Mouse (Mus musculus): ENCODE measurements at regions not wholly inside any gene's neighbourhood (a gene's known extent, or its start where the extent isn't known, plus 50 kb on each side); places are given as distances from the start of the nearest gene placed in this dataset.

- no peaks in the 10 kb centered on the region for H3K36me3 ChIP-seq (ENCODE audit: control insufficient read depth, insufficient read depth, low read length)
- whole genome bisulfite sequencing, result 80% methylated on average over 10 of the region's 10 CpGs
- no peaks in the 10 kb centered on the region for H3K27me3 ChIP-seq (replicated peaks; ENCODE audit: control insufficient read depth, insufficient read depth, low read length)
- no peak overlapping the region for H3K4me2 ChIP-seq (ENCODE audit: low read depth, low read length)
- DNase-seq (ENCODE audit: low spot score) (no peak), ATAC-seq (ENCODE audit: low read depth) (no peak)
- no peaks in the 10 kb centered on the region for H3K9me3 ChIP-seq (ENCODE audit: control insufficient read depth, low read length)
- no peak overlapping the region for H3K4me3 ChIP-seq (ENCODE audit: low read depth, low read length)
- no peak overlapping the region for H3K9ac ChIP-seq (ENCODE audit: low read depth, low read length)
- H3K27ac ChIP-seq (replicated peaks; ENCODE audit: low read depth, low read length), result no peak overlapping the region
- no peaks in the 10 kb centered on the region for H3K4me1 ChIP-seq (ENCODE audit: control insufficient read depth, insufficient read depth, low read length)
Observed at GRCm38 (mm10) chr7:138620896-138621655, 223.5 kb upstream of the Tcerg1l start.

- Histone ChIP-seq H3K4me2 (ENCODE audit: low read depth, low read length) (no peak overlapping the region), H3K4me1 (ENCODE audit: control insufficient read depth, insufficient read depth, low read length) (no peaks in the 10 kb centered on the region), H3K27me3 (replicated peaks; ENCODE audit: control insufficient read depth, insufficient read depth, low read length) (no peaks in the 10 kb centered on the region), H3K9ac (ENCODE audit: low read depth, low read length) (no peak overlapping the region), H3K36me3 (ENCODE audit: control insufficient read depth, insufficient read depth, low read length) (no peaks in the 10 kb centered on the region), H3K9me3 (ENCODE audit: control insufficient read depth, low read length) (no peaks in the 10 kb centered on the region), H3K4me3 (ENCODE audit: low read depth, low read length) (no peak overlapping the region), H3K27ac (replicated peaks; ENCODE audit: low read depth, low read length) (no peak overlapping the region)
- WGBS, result 47% methylated on average over 5 of the region's 5 CpGs
- DNase-seq (ENCODE audit: low spot score) (no peak), ATAC-seq (ENCODE audit: low read depth) (no peak)
Observed at GRCm38 (mm10) chr7:138620080-138620684, 222.7 kb upstream of the Tcerg1l start.

- H3K4me2 ChIP-seq (ENCODE audit: low read depth, low read length), result no peak overlapping the region
- no peak overlapping the region for H3K4me3 ChIP-seq (ENCODE audit: low read depth, low read length)
- H3K9me3 ChIP-seq (ENCODE audit: control insufficient read depth, low read length), result no peaks in the 10 kb centered on the region
- no peak overlapping the region for H3K9ac ChIP-seq (ENCODE audit: low read depth, low read length)
- no peak overlapping the region for H3K27ac ChIP-seq (replicated peaks; ENCODE audit: low read depth, low read length)
- H3K4me1 ChIP-seq (ENCODE audit: control insufficient read depth, insufficient read depth, low read length), result no peaks in the 10 kb centered on the region
- no peaks in the 10 kb centered on the region for H3K36me3 ChIP-seq (ENCODE audit: control insufficient read depth, insufficient read depth, low read length)
- no peaks in the 10 kb centered on the region for H3K27me3 ChIP-seq (replicated peaks; ENCODE audit: control insufficient read depth, insufficient read depth, low read length)
- ATAC-seq (ENCODE audit: low read depth), result no peak
- DNase-seq (ENCODE audit: low spot score), result no peak
- WGBS, result 58% methylated on average over 2 of the region's 2 CpGs
Observed at GRCm38 (mm10) chr7:138616468-138616867, 218.9 kb upstream of the Tcerg1l start.

GRCm38 (mm10) chr7:138609605-138610004 is 212.1 kb upstream of the Tcerg1l start:
- Histone ChIP-seq H3K9me3 (ENCODE audit: control insufficient read depth, low read length) (no peaks in the 10 kb centered on the region), H3K27me3 (replicated peaks; ENCODE audit: control insufficient read depth, insufficient read depth, low read length) (no peaks in the 10 kb centered on the region), H3K9ac (ENCODE audit: low read depth, low read length) (no peak overlapping the region), H3K4me3 (ENCODE audit: low read depth, low read length) (no peak overlapping the region), H3K4me1 (ENCODE audit: control insufficient read depth, insufficient read depth, low read length) (no peaks in the 10 kb centered on the region), H3K36me3 (ENCODE audit: control insufficient read depth, insufficient read depth, low read length) (no peaks in the 10 kb centered on the region), H3K4me2 (ENCODE audit: low read depth, low read length) (no peak overlapping the region), H3K27ac (replicated peaks; ENCODE audit: low read depth, low read length) (no peak overlapping the region)
- DNase-seq (ENCODE audit: low spot score), result no peak
- WGBS, result 86% methylated on average over 3 of the region's 3 CpGs
- no peak for ATAC-seq (ENCODE audit: low read depth)

GRCm38 (mm10) chr7:138609124-138609523 is 211.6 kb upstream of the Tcerg1l start:
- H3K9me3 ChIP-seq (ENCODE audit: control insufficient read depth, low read length), result no peaks in the 10 kb centered on the region
- 85% methylated on average over 4 of the region's 4 CpGs for WGBS
- no peak overlapping the region for H3K9ac ChIP-seq (ENCODE audit: low read depth, low read length)
- H3K36me3 ChIP-seq (ENCODE audit: control insufficient read depth, insufficient read depth, low read length), result no peaks in the 10 kb centered on the region
- no peaks in the 10 kb centered on the region for H3K4me1 ChIP-seq (ENCODE audit: control insufficient read depth, insufficient read depth, low read length)
- H3K4me3 ChIP-seq (ENCODE audit: low read depth, low read length), result no peak overlapping the region
- ATAC-seq (ENCODE audit: low read depth) (no peak), DNase-seq (ENCODE audit: low spot score) (no peak)
- no peak overlapping the region for H3K4me2 ChIP-seq (ENCODE audit: low read depth, low read length)
- H3K27me3 ChIP-seq (replicated peaks; ENCODE audit: control insufficient read depth, insufficient read depth, low read length), result no peaks in the 10 kb centered on the region
- H3K27ac ChIP-seq (replicated peaks; ENCODE audit: low read depth, low read length), result no peak overlapping the region

- WGBS, result 66% methylated on average over 11 of the region's 11 CpGs
- no peaks in the 10 kb centered on the region for H3K36me3 ChIP-seq (ENCODE audit: control insufficient read depth, insufficient read depth, low read length)
- H3K9me3 ChIP-seq (ENCODE audit: control insufficient read depth, low read length), result no peaks in the 10 kb centered on the region
- H3K9ac ChIP-seq (ENCODE audit: low read depth, low read length), result no peak overlapping the region
- ATAC-seq (ENCODE audit: low read depth) (no peak), DNase-seq (ENCODE audit: low spot score) (no peak)
- H3K4me2 ChIP-seq (ENCODE audit: low read depth, low read length), result no peak overlapping the region
- H3K4me3 ChIP-seq (ENCODE audit: low read depth, low read length), result no peak overlapping the region
- no peak overlapping the region for H3K27ac ChIP-seq (replicated peaks; ENCODE audit: low read depth, low read length)
- no peaks in the 10 kb centered on the region for H3K27me3 ChIP-seq (replicated peaks; ENCODE audit: control insufficient read depth, insufficient read depth, low read length)
- H3K4me1 ChIP-seq (ENCODE audit: control insufficient read depth, insufficient read depth, low read length), result no peaks in the 10 kb centered on the region
Observed at GRCm38 (mm10) chr7:138606363-138606964, 208.9 kb upstream of the Tcerg1l start.

- H3K4me2 ChIP-seq (ENCODE audit: low read depth, low read length), result no peak overlapping the region
- DNase-seq (ENCODE audit: low spot score) (no peak), ATAC-seq (ENCODE audit: low read depth) (no peak)
- no peaks in the 10 kb centered on the region for H3K4me1 ChIP-seq (ENCODE audit: control insufficient read depth, insufficient read depth, low read length)
- H3K27me3 ChIP-seq (replicated peaks; ENCODE audit: control insufficient read depth, insufficient read depth, low read length), result no peaks in the 10 kb centered on the region
- H3K9me3 ChIP-seq (ENCODE audit: control insufficient read depth, low read length), result no peaks in the 10 kb centered on the region
- H3K4me3 ChIP-seq (ENCODE audit: low read depth, low read length), result no peak overlapping the region
- no peak overlapping the region for H3K9ac ChIP-seq (ENCODE audit: low read depth, low read length)
- no peak overlapping the region for H3K27ac ChIP-seq (replicated peaks; ENCODE audit: low read depth, low read length)
- H3K36me3 ChIP-seq (ENCODE audit: control insufficient read depth, insufficient read depth, low read length), result no peaks in the 10 kb centered on the region
Observed at GRCm38 (mm10) chr7:138605923-138606322, 208.4 kb upstream of the Tcerg1l start.

GRCm38 (mm10) chr7:138601749-138602148 is 204.2 kb upstream of the Tcerg1l start:
- Histone ChIP-seq H3K4me1 (ENCODE audit: control insufficient read depth, insufficient read depth, low read length) (no peaks in the 10 kb centered on the region), H3K9ac (ENCODE audit: low read depth, low read length) (no peak overlapping the region), H3K4me3 (ENCODE audit: low read depth, low read length) (no peak overlapping the region), H3K36me3 (ENCODE audit: control insufficient read depth, insufficient read depth, low read length) (no peaks in the 10 kb centered on the region), H3K9me3 (ENCODE audit: control insufficient read depth, low read length) (no peaks in the 10 kb centered on the region), H3K27ac (replicated peaks; ENCODE audit: low read depth, low read length) (no peak overlapping the region), H3K4me2 (ENCODE audit: low read depth, low read length) (no peak overlapping the region), H3K27me3 (replicated peaks; ENCODE audit: control insufficient read depth, insufficient read depth, low read length) (no peaks in the 10 kb centered on the region)
- DNase-seq (ENCODE audit: low spot score) (no peak), ATAC-seq (ENCODE audit: low read depth) (no peak)
- WGBS, result 57% methylated on average over 4 of the region's 4 CpGs

- DNase-seq (ENCODE audit: low spot score) (no peak), ATAC-seq (ENCODE audit: low read depth) (no peak)
- Histone ChIP-seq H3K9ac (ENCODE audit: low read depth, low read length) (no peak overlapping the region), H3K4me3 (ENCODE audit: low read depth, low read length) (no peak overlapping the region), H3K9me3 (ENCODE audit: control insufficient read depth, low read length) (no peaks in the 10 kb centered on the region), H3K4me1 (ENCODE audit: control insufficient read depth, insufficient read depth, low read length) (no peaks in the 10 kb centered on the region), H3K27me3 (replicated peaks; ENCODE audit: control insufficient read depth, insufficient read depth, low read length) (no peaks in the 10 kb centered on the region), H3K36me3 (ENCODE audit: control insufficient read depth, insufficient read depth, low read length) (no peaks in the 10 kb centered on the region), H3K27ac (replicated peaks; ENCODE audit: low read depth, low read length) (no peak overlapping the region), H3K4me2 (ENCODE audit: low read depth, low read length) (no peak overlapping the region)
- WGBS, result 84% methylated on average over 2 of the region's 2 CpGs
Observed at GRCm38 (mm10) chr7:138593344-138593743, 195.8 kb upstream of the Tcerg1l start.

Data from embryonic facial prominence, embryonic 14.5 days (tissue).